7 mouse cellular contexts compared by ENCODE assay signal in the genomic region with DNA sequence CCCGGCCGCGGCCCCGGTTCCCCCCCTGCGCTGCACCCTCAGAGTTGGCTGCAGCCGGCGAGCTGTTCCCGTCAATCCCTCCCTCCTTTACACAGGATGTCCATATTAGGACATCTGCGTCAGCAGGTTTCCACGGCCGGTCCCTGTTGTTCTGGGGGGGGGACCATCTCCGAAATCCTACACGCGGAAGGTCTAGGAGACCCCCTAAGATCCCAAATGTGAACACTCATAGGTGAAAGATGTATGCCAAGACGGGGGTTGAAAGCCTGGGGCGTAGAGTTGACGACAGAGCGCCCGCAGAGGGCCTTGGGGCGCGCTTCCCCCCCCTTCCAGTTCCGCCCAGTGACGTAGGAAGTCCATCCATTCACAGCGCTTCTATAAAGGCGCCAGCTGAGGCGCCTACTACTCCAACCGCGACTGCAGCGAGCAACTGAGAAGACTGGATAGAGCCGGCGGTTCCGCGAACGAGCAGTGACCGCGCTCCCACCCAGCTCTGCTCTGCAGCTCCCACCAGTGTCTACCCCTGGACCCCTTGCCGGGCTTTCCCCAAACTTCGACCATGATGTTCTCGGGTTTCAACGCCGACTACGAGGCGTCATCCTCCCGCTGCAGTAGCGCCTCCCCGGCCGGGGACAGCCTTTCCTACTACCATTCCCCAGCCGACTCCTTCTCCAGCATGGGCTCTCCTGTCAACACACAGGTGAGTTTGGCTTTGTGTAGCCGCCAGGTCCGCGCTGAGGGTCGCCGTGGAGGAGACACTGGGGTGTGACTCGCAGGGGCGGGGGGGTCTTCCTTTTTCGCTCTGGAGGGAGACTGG. TPM values are rescaled to one million over a fixed set of nuclear protein-coding genes. Genes with fewer than 3 reads are reported as not detected.
A peak's percentile ranks its signal among the peaks of the same experiment; 100 is the strongest.
DNase-seq lines count a peak whose midpoint lies in the region; ATAC-seq and TF ChIP-seq lines count a peak whose summit lies in the region.

Gene Fos (plus strand): TSS at position 410 of the 817 bp plus-strand sequence.

- no peaks in the 10 kb centered on the region for H3K4me1 ChIP-seq in embryonic facial prominence, embryonic 11.5 days (ENCODE audit: control insufficient read depth, insufficient read depth, low read length)
- peaks cover 9% of the 10 kb centered on the region; the same call in 1 of the 2 replicates for H3K4me1 ChIP-seq in kidney, adult 2 months (ENCODE audit: control insufficient read depth, insufficient read depth, low read length)
- peaks cover 36% of the 10 kb centered on the region for H3K4me1 ChIP-seq in limb, embryonic 12.5 days (replicated peaks)
- peaks cover 29% of the 10 kb centered on the region for H3K4me1 ChIP-seq in midbrain, embryonic 14.5 days (ENCODE audit: control insufficient read depth, insufficient read depth, low read length)

- no peaks in the 10 kb centered on the region for H3K36me3 ChIP-seq in embryonic facial prominence, embryonic 11.5 days (replicated peaks; ENCODE audit: control insufficient read depth, insufficient read depth, low read depth, low read length)
- no peaks in the 10 kb centered on the region for H3K36me3 ChIP-seq in kidney, adult 2 months (ENCODE audit: control insufficient read depth, insufficient read depth, low read length)
- H3K36me3 ChIP-seq in limb, embryonic 12.5 days, result no peaks in the 10 kb centered on the region
- no peaks in the 10 kb centered on the region for H3K36me3 ChIP-seq in midbrain, embryonic 14.5 days (ENCODE audit: control insufficient read depth, insufficient read depth, low read length)

- DNase-seq in adrenal gland, postnatal 25 days, result peak; percentile 85
- peak; percentile 89 for DNase-seq in embryonic facial prominence, embryonic 11.5 days (ENCODE audit: low spot score)
- DNase-seq in heart, adult 18-20 months, result peak; percentile 95 to 96
- DNase-seq in kidney, adult 2 months, result peak; percentile 95
- DNase-seq in midbrain, embryonic 14.5 days, result peak; percentile 91
- peak; percentile 79 for DNase-seq in spleen, adult 12 weeks (ENCODE audit: low spot score)

- ATAC-seq in embryonic facial prominence, embryonic 11.5 days (replicated peaks; ENCODE audit: insufficient number of reproducible peaks, low FRiP score, low TSS enrichment, low read depth), result peak; percentile 85
- peak; percentile 92 for ATAC-seq in limb, embryonic 12.5 days (ENCODE audit: insufficient number of reproducible peaks, insufficient read depth, low FRiP score, low TSS enrichment, low read depth)
- peak; percentile 89 for ATAC-seq in midbrain, embryonic 14.5 days (ENCODE audit: low FRiP score, low TSS enrichment)

- peak within 1 kb of the TSS; percentile 96 for H3K4me2 ChIP-seq in embryonic facial prominence, embryonic 11.5 days (ENCODE audit: low read depth, low read length)
- H3K4me2 ChIP-seq in limb, embryonic 12.5 days, result peak within 1 kb of the TSS; percentile 100
- H3K4me2 ChIP-seq in midbrain, embryonic 14.5 days (ENCODE audit: low read length), result peak within 1 kb of the TSS; percentile 98

- H3K4me3 ChIP-seq in embryonic facial prominence, embryonic 11.5 days (ENCODE audit: low read depth, low read length), result peak within 1 kb of the TSS; percentile 53
- H3K4me3 ChIP-seq in kidney, adult 2 months (ENCODE audit: insufficient read depth, low read depth, low read length), result peak within 1 kb of the TSS; percentile 68
- H3K4me3 ChIP-seq in limb, embryonic 12.5 days (replicated peaks), result peak within 1 kb of the TSS; percentile 55
- H3K4me3 ChIP-seq in midbrain, embryonic 14.5 days (replicated peaks; ENCODE audit: low read depth, low read length), result peak within 1 kb of the TSS; percentile 46

- TF ChIP-seq CTCF in kidney, adult 2 months (conservative IDR thresholded peaks at IDR 0.05; ENCODE audit: insufficient read depth, insufficient read length, low read depth, low read length), result 0 out of 2 replicates have a peak, but pooled peaks have one; percentile 6

- TF ChIP-seq POLR2A in kidney, adult 2 months (IDR thresholded peaks at IDR 0.05; ENCODE audit: low read depth, low read length), result peak; percentile 90

- H3K9ac ChIP-seq in embryonic facial prominence, embryonic 11.5 days (replicated peaks; ENCODE audit: low read length), result peak within 1 kb of the TSS; percentile 58
- peak within 1 kb of the TSS; percentile 58 for H3K9ac ChIP-seq in limb, embryonic 12.5 days (replicated peaks)
- H3K9ac ChIP-seq in midbrain, embryonic 14.5 days (replicated peaks; ENCODE audit: low read length), result peak within 1 kb of the TSS; percentile 14; the same call in 1 of the 2 replicates

- no peak within 1 kb of the TSS; the same call in 1 of the 2 replicates for H3K27ac ChIP-seq in embryonic facial prominence, embryonic 11.5 days (replicated peaks; ENCODE audit: low read depth, low read length)
- H3K27ac ChIP-seq in kidney, adult 2 months (ENCODE audit: insufficient read depth, low read depth, low read length), result peak within 1 kb of the TSS; percentile 92
- H3K27ac ChIP-seq in limb, embryonic 12.5 days, result peak within 1 kb of the TSS; percentile 66; the same call in 1 of the 2 replicates
- no peak within 1 kb of the TSS for H3K27ac ChIP-seq in midbrain, embryonic 14.5 days (replicated peaks; ENCODE audit: low read depth, low read length)

- peaks cover 5% of the 10 kb centered on the region; the same call in 1 of the 2 replicates for H3K27me3 ChIP-seq in embryonic facial prominence, embryonic 11.5 days (ENCODE audit: control insufficient read depth, insufficient read depth, low read length)
- H3K27me3 ChIP-seq in kidney, adult 2 months (replicated peaks; ENCODE audit: control insufficient read depth, insufficient read depth, low read length), result no peaks in the 10 kb centered on the region
- H3K27me3 ChIP-seq in limb, embryonic 12.5 days, result peaks cover 41% of the 10 kb centered on the region
- H3K27me3 ChIP-seq in midbrain, embryonic 14.5 days (ENCODE audit: control insufficient read depth, insufficient read depth, low read length), result peaks cover 17% of the 10 kb centered on the region

- H3K9me3 ChIP-seq in embryonic facial prominence, embryonic 11.5 days (replicated peaks; ENCODE audit: control insufficient read depth, low read length), result no peaks in the 10 kb centered on the region
- no peaks in the 10 kb centered on the region for H3K9me3 ChIP-seq in limb, embryonic 12.5 days
- H3K9me3 ChIP-seq in midbrain, embryonic 14.5 days (ENCODE audit: control insufficient read depth, low read length), result no peaks in the 10 kb centered on the region

- under 1% methylated on average over 56 of the region's 56 CpGs for WGBS in embryonic facial prominence, embryonic 11.5 days
- whole genome bisulfite sequencing in kidney, adult 2 months, result under 1% methylated on average over 56 of the region's 56 CpGs
- under 1% methylated on average over 56 of the region's 56 CpGs for WGBS in limb, embryonic 12.5 days
- under 1% methylated on average over 56 of the region's 56 CpGs for WGBS in midbrain, embryonic 14.5 days

RNA-seq across cellular contexts. Expression of gene Fos, which starts in this region (rescaled TPM):
- 1.9 and 2.0 TPM in 2 replicates for total RNA-seq in adrenal gland, postnatal 25 days (2021)
- 1.1 and 1.6 TPM in 2 replicates for polyA plus RNA-seq in embryonic facial prominence, embryonic 11.5 days (2014; fragmentation: Nextera tagmentation; extraction: Ambion mirVana)
- 1 to 10 TPM; 2.1 to 5.4 TPM for total RNA-seq in heart, adult 18-20 months (2021)
- polyA plus RNA-seq in kidney, adult 2 months (2012; rRNA removed), result 1.2 and 1.3 TPM in 2 replicates
- polyA plus RNA-seq in limb, embryonic 12.5 days (2016; fragmentation: Nextera tagmentation; extraction: Ambion mirVana), result 2.0 and 2.7 TPM in 2 replicates
- 1.1 and 1.2 TPM in 2 replicates for polyA plus RNA-seq in midbrain, embryonic 14.5 days (2014; fragmentation: Nextera tagmentation; extraction: Ambion mirVana)

Comparison
In these comparisons a context has a peak if more than half of its experiments do, and no peak if none do; other contexts are left out.
1. H3K27ac ChIP-seq: peak in kidney, adult 2 months (single experiment) and limb, embryonic 12.5 days (single experiment); none in embryonic facial prominence, embryonic 11.5 days (single experiment) and midbrain, embryonic 14.5 days (single experiment).
2. Peak in every context shown above with its lines, with median percentiles within 50 percentile points of each other: DNase-seq, ATAC-seq, H3K4me2 ChIP-seq, H3K4me3 ChIP-seq and H3K9ac ChIP-seq.